Mouse (Mus musculus) midbrain, postnatal 0 days (tissue): ENCODE measurements around the gene Olfr641. TPM values are rescaled to one million over a fixed set of nuclear protein-coding genes. Genes with fewer than 3 reads are reported as not detected.

Experiments used
- ATAC-seq: fragments of 200-750 bp; cut with Nextera tagmentation; 2 replicates; pipeline ENCODE4 v1.8.0; 2017; ENCODE audit warnings: moderate number of reproducible peaks, mild to moderate bottlenecking, moderate TSS enrichment, moderate library complexity; ENCODE audit not compliant: low FRiP score
- DNase-seq: peaks from one replicate; pipeline ENCODE4 v3.0.0-alpha.2; 2015; ENCODE audit warnings: low spot score
- H3K27ac ChIP-seq: fragments of 300-500 bp; sonication (generic); 2 replicates; pipeline ENCODE4 v1.5.1; 2014; ENCODE audit warnings: low read depth, mild to moderate bottlenecking, low read length, mixed read lengths
- H3K27me3 ChIP-seq: fragments of 300-500 bp; sonication (generic); 2 replicates; pipeline ENCODE4 v1.6.1; 2014; ENCODE audit warnings: low read length, control low read depth, mixed read lengths; ENCODE audit not compliant: insufficient read depth
- H3K36me3 ChIP-seq: fragments of 300-500 bp; sonication (generic); 2 replicates; pipeline ENCODE4 v1.6.1; 2014; ENCODE audit warnings: low read length, control low read depth, mixed read lengths; ENCODE audit not compliant: insufficient read depth
- H3K4me1 ChIP-seq: fragments of 300-500 bp; sonication (generic); 2 replicates; pipeline ENCODE4 v1.6.1; 2014; ENCODE audit warnings: mild to moderate bottlenecking, control low read depth, antibody characterized with exemption, low read length, mixed read lengths; ENCODE audit not compliant: insufficient read depth
- H3K4me2 ChIP-seq: fragments of 300-500 bp; sonication (generic); 2 replicates; pipeline ENCODE4 v1.6.1; 2014; ENCODE audit warnings: low read depth, mild to moderate bottlenecking, low read length, mixed read lengths; ENCODE audit not compliant: poor library complexity, severe bottlenecking
- H3K4me3 ChIP-seq: fragments of 300-500 bp; sonication (generic); 2 replicates; pipeline ENCODE4 v1.5.1; 2014; ENCODE audit warnings: low read depth, mild to moderate bottlenecking, low read length, moderate library complexity
- H3K9ac ChIP-seq: fragments of 300-500 bp; sonication (generic); replicated peaks from 2 replicates; pipeline ENCODE4 v1.6.1; 2014; ENCODE audit warnings: mild to moderate bottlenecking, low read length, moderate library complexity, mixed read lengths; ENCODE audit not compliant: poor library complexity, severe bottlenecking
- H3K9me3 ChIP-seq: fragments of 300-500 bp; sonication (generic); 2 replicates; pipeline ENCODE4 v1.6.1; 2016; ENCODE audit warnings: low read length, control low read depth
- CTCF ChIP-seq: IDR thresholded peaks from 2 replicates; pipeline ENCODE4 v1.5.1; 2016; ENCODE audit warnings: antibody characterized with exemption, mild to moderate bottlenecking
- WGBS: fragments of 180-500 bp; shearing (Covaris S2); extraction: QIAGEN DNeasy Blood & Tissue Kit; methylation state at CpG from one replicate; pipeline ENCODE4 v1.1.7; 2014; 5-methylcytosine and 5-hydroxymethylcytosine counted together
- polyA plus RNA-seq: library from polyadenylated mRNA; unstranded; fragments of >200 nt; fragmentation: Nextera tagmentation; extraction: Ambion mirVana; gene quantifications from 2 replicates; pipeline ENCODE4 v1.2.1, GENCODE M21; 2015
- total RNA-seq: library from RNA; depleted of rRNA; stranded (reverse); fragments of >200 nt; gene quantifications from 2 replicates; pipeline ENCODE4 v1.2.3, GENCODE M21; 2014; rRNA removed

Olfr641 gene
- total and polyA plus RNA-seq, 2 experiments from 2014 or later: not detected

DNA sequence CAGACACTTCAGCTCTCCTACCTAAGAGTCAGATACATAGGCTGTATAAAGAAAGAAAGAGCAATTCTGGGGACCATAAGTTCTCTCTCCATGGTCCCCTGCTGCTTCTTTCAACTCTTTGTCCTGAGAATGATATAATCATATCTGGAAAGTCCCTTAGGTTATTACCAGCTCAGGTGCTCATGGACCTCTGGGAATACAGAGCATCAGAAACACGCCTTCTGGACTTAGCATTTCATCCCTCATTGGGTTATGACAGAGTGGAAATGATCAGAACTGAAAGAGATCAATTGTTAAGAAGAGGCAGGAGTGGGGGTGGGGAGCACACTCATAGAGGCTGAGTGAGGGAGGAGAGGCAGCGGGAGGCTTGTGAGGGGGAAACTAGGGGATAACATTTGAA lies 36.5 kb downstream of the Olfr641 start, which contains the start of gene Olfr644:
Gene Olfr644, minus strand, starts transcription at position 101 of the 400 bp plus-strand sequence.
- TF ChIP-seq CTCF: no peak
- ATAC-seq (no peak), DNase-seq (no peak)
- no peak within 1 kb of the TSS for H3K9ac ChIP-seq
- no peak within 1 kb of the TSS for H3K4me3 ChIP-seq
- H3K9me3 ChIP-seq: no peaks in the 10 kb centered on the region
- WGBS: 67% methylated on average over 2 of the region's 2 CpGs
- H3K4me2 ChIP-seq: no peak within 1 kb of the TSS
- H3K27me3 ChIP-seq: no peaks in the 10 kb centered on the region
- H3K4me1 ChIP-seq: no peaks in the 10 kb centered on the region
- no peak within 1 kb of the TSS for H3K27ac ChIP-seq
- H3K36me3 ChIP-seq: no peaks in the 10 kb centered on the region

DNA sequence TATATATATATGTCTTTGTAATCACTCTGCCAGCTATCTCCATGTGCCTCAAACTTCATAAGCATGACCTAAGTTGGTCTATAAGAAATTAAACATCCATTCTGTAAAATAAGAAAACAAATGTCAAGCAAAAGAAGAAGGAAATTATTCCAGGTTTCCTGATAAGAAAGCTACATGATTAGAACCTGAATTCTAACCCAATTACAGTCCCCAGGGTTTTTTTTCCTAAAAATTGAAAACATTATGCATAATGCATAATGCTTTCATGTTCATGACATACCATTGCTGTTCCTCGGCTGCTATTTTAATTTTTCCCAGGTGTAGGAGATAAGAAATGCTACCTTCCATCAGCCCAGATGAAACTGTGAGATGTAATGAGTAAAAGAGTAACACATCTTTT lies 50.1 kb downstream of the Olfr641 start, which contains the start of gene Olfr645:
Gene Olfr645, minus strand, starts transcription at position 101 of the 400 bp plus-strand sequence.
- Histone ChIP-seq H3K27me3 (no peaks in the 10 kb centered on the region), H3K4me3 (no peak within 1 kb of the TSS), H3K9ac (no peak within 1 kb of the TSS), H3K4me2 (no peak within 1 kb of the TSS), H3K27ac (no peak within 1 kb of the TSS), H3K9me3 (no peaks in the 10 kb centered on the region), H3K36me3 (no peaks in the 10 kb centered on the region), H3K4me1 (no peaks in the 10 kb centered on the region)
- DNase-seq (no peak), ATAC-seq (no peak)
- no peak for TF ChIP-seq CTCF
- WGBS: 67% methylated on average over 1 of the region's 1 CpGs

Other genes with a start within 250 kb of the Olfr641 start
- not detected in 2 replicates for gene Olfr67, start 243.6 kb upstream of the Olfr641 start, total RNA-seq
- not detected in 2 replicates for gene Olfr67, start 243.6 kb upstream of the Olfr641 start, polyA plus RNA-seq
- 140 and 223 TPM in 2 replicates for gene Hbb-bt, start 221.4 kb upstream of the Olfr641 start, total RNA-seq
- gene Hbb-bt, start 221.4 kb upstream of the Olfr641 start, polyA plus RNA-seq: 153 and 165 TPM in 2 replicates
- 1,016 and 1,022 TPM in 2 replicates for gene Hbb-bs, start 207.3 kb upstream of the Olfr641 start, total RNA-seq
- 709 and 771 TPM in 2 replicates for gene Hbb-bs, start 207.3 kb upstream of the Olfr641 start, polyA plus RNA-seq
- gene Hbb-bh2, start 194.9 kb upstream of the Olfr641 start, total RNA-seq: not detected in 2 replicates
- gene Hbb-bh2, start 194.9 kb upstream of the Olfr641 start, polyA plus RNA-seq: not detected in 2 replicates
- gene Hbb-bh1, start 192.3 kb upstream of the Olfr641 start, total RNA-seq: not detected in 2 replicates
- gene Hbb-bh1, start 192.3 kb upstream of the Olfr641 start, polyA plus RNA-seq: not detected in 2 replicates
- 1.0 TPM in 1 of 2 replicates, not detected in the other for gene Hbb-y, start 182.2 kb upstream of the Olfr641 start, total RNA-seq
- gene Hbb-y, start 182.2 kb upstream of the Olfr641 start, polyA plus RNA-seq: 1.1 TPM in 1 of 2 replicates, not detected in the other
- gene Olfr66, start 149.2 kb upstream of the Olfr641 start, total RNA-seq: not detected in 2 replicates
- gene Olfr66, start 149.2 kb upstream of the Olfr641 start, polyA plus RNA-seq: not detected in 2 replicates
- gene Olfr64, start 141.0 kb upstream of the Olfr641 start, total RNA-seq: 0.05 TPM in 1 of 2 replicates, not detected in the other
- not detected in 2 replicates for gene Olfr64, start 141.0 kb upstream of the Olfr641 start, polyA plus RNA-seq
- gene Olfr65, start 132.0 kb upstream of the Olfr641 start, total RNA-seq: not detected in 2 replicates
- gene Olfr65, start 132.0 kb upstream of the Olfr641 start, polyA plus RNA-seq: not detected in 2 replicates
- not detected in 2 replicates for gene Olfr631, start 106.6 kb upstream of the Olfr641 start, total RNA-seq
- gene Olfr631, start 106.6 kb upstream of the Olfr641 start, polyA plus RNA-seq: not detected in 2 replicates
- not detected in 2 replicates for gene Olfr632, start 101.1 kb upstream of the Olfr641 start, total RNA-seq
- not detected in 2 replicates for gene Olfr632, start 101.1 kb upstream of the Olfr641 start, polyA plus RNA-seq
- not detected in 2 replicates for gene Olfr633, start 91.0 kb upstream of the Olfr641 start, total RNA-seq
- not detected in 2 replicates for gene Olfr633, start 91.0 kb upstream of the Olfr641 start, polyA plus RNA-seq
- gene Olfr635, start 64.3 kb upstream of the Olfr641 start, total RNA-seq: not detected in 2 replicates
- 0.01 TPM in 1 of 2 replicates, not detected in the other for gene Olfr635, start 64.3 kb upstream of the Olfr641 start, polyA plus RNA-seq
- not detected in 2 replicates for gene Olfr638, start 36.7 kb upstream of the Olfr641 start, total RNA-seq
- gene Olfr638, start 36.7 kb upstream of the Olfr641 start, polyA plus RNA-seq: not detected in 2 replicates
- gene Olfr639, start 18.1 kb upstream of the Olfr641 start, total RNA-seq: 0.14 TPM in 1 of 2 replicates, not detected in the other
- gene Olfr639, start 18.1 kb upstream of the Olfr641 start, polyA plus RNA-seq: not detected in 2 replicates
- 0.11 TPM in 1 of 2 replicates, not detected in the other for gene Olfr640, start 9.9 kb upstream of the Olfr641 start, total RNA-seq
- gene Olfr640, start 9.9 kb upstream of the Olfr641 start, polyA plus RNA-seq: 0.06 TPM in 1 of 2 replicates, not detected in the other
- gene Olfr642, start 17.2 kb downstream of the Olfr641 start, total RNA-seq: not detected in 2 replicates
- gene Olfr642, start 17.2 kb downstream of the Olfr641 start, polyA plus RNA-seq: not detected in 2 replicates
- not detected in 2 replicates for gene 4930516K23Rik, start 26.0 kb downstream of the Olfr641 start, total RNA-seq
- gene 4930516K23Rik, start 26.0 kb downstream of the Olfr641 start, polyA plus RNA-seq: not detected in 2 replicates
- gene Olfr644, start 36.4 kb downstream of the Olfr641 start, total RNA-seq: not detected in 2 replicates
- gene Olfr644, start 36.4 kb downstream of the Olfr641 start, polyA plus RNA-seq: not detected in 2 replicates
- gene Olfr645, start 50.0 kb downstream of the Olfr641 start, total RNA-seq: not detected in 2 replicates
- gene Olfr645, start 50.0 kb downstream of the Olfr641 start, polyA plus RNA-seq: not detected in 2 replicates
- not detected in 2 replicates for gene Olfr646, start 69.4 kb downstream of the Olfr641 start, total RNA-seq
- not detected in 2 replicates for gene Olfr646, start 69.4 kb downstream of the Olfr641 start, polyA plus RNA-seq
- gene Ubqln5, start 94.4 kb downstream of the Olfr641 start, total RNA-seq: not detected in 2 replicates
- not detected in 2 replicates for gene Ubqln5, start 94.4 kb downstream of the Olfr641 start, polyA plus RNA-seq
- not detected in 2 replicates for gene Olfr643, start 102.0 kb downstream of the Olfr641 start, total RNA-seq
- not detected in 2 replicates for gene Olfr643, start 102.0 kb downstream of the Olfr641 start, polyA plus RNA-seq
- gene Ubqln3, start 107.8 kb downstream of the Olfr641 start, total RNA-seq: not detected in 2 replicates
- gene Ubqln3, start 107.8 kb downstream of the Olfr641 start, polyA plus RNA-seq: not detected in 2 replicates
- not detected in 2 replicates for gene Ubqlnl, start 115.1 kb downstream of the Olfr641 start, total RNA-seq
- not detected in 2 replicates for gene Ubqlnl, start 115.1 kb downstream of the Olfr641 start, polyA plus RNA-seq
- gene Olfm5, start 129.4 kb downstream of the Olfr641 start, total RNA-seq: not detected in 2 replicates
- gene Olfm5, start 129.4 kb downstream of the Olfr641 start, polyA plus RNA-seq: not detected in 2 replicates
- not detected in 2 replicates for gene Olfr648, start 147.9 kb downstream of the Olfr641 start, total RNA-seq
- gene Olfr648, start 147.9 kb downstream of the Olfr641 start, polyA plus RNA-seq: 0.39 and 0.42 TPM in 2 replicates
- gene Olfr649, start 160.5 kb downstream of the Olfr641 start, total RNA-seq: not detected in 2 replicates
- gene Olfr649, start 160.5 kb downstream of the Olfr641 start, polyA plus RNA-seq: not detected in 2 replicates
- 0.11 and 0.33 TPM in 2 replicates for gene Trim6, start 183.3 kb downstream of the Olfr641 start, total RNA-seq
- gene Trim6, start 183.3 kb downstream of the Olfr641 start, polyA plus RNA-seq: 0.49 and 0.75 TPM in 2 replicates
- 1.9 and 2.4 TPM in 2 replicates for gene Trim34a, start 209.0 kb downstream of the Olfr641 start, total RNA-seq
- gene Trim34a, start 209.0 kb downstream of the Olfr641 start, polyA plus RNA-seq: 0.78 and 0.86 TPM in 2 replicates